Mouse (Mus musculus) layer of hippocampus, postnatal 14 days (tissue): ENCODE measurements around the gene Ak1. TPM values are rescaled to one million over a fixed set of nuclear protein-coding genes. Genes with fewer than 3 reads are reported as not detected.
A peak's percentile ranks its signal among the peaks of the same experiment; 100 is the strongest.

ENCODE experiments used
- DNase-seq, 2 experiments: peaks; one replicate each; pipeline ENCODE4 v3.0.0; 2021 to 2022; ENCODE audit warnings: low spot score in 2 of 2, mixed read lengths in 1 of 2
- total RNA-seq, 2 experiments: library from RNA; stranded (reverse); gene quantifications; 2 replicates each; pipeline ENCODE4 v1.2.3; 2021

The Ak1 gene
- total RNA-seq, 2 experiments from 2014 or later: 124 to 125 TPM

DNA sequence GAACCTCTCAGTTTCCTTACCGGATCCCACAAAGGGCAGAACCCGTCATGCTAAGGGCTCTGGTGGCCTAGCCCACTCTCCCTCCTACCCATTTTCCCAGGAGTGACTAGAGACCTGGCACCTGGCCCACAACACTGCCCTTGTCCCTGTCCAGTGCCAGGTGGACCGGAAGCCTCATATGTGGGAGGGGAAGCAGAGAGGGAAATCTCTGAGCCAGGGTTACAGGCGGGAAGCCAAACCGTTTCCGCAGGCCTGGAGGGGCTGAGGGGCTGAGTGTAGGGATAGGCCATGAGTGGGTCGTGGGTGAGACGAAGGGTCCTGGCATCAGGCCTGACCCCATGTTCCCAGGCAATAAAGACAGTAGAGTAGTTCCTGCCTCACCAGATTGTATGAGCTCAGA lies 23.1 kb upstream of the Ak1 start:
- DNase-seq: no peak

DNA sequence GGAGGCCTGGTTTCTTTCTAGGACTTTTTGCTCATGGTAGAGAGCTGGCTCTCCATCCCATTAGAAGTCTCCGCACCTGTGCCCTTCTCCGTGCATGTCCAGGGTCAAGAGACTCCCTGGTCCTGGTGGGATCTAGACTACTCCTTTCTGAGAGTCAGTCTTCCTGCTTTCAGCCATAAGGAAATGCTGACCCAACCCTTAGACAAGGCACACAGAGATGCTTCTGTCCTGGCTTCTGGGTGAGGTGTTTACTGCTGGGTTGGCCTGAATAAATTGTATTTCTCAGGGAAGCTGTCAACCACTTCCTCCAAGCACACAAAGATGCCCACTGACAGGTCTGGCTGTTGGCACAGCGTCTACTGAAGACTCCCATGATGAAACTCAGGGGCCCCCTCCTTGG lies 22.1 kb upstream of the Ak1 start, which contains the start of gene St6galnac6:
TSS of gene St6galnac6 (plus strand) at position 301 of the 400 bp plus-strand sequence.
- no peak for DNase-seq

- no peak for DNase-seq
These were observed 20.0 kb upstream of the Ak1 start for GRCm38 (mm10) chr2:32601417-32602065.

- peak; percentile 88 to 94 for DNase-seq
These were observed 18.9 kb upstream of the Ak1 start for GRCm38 (mm10) chr2:32602600-32603054.

- DNase-seq: no peak
These were observed 16.9 kb upstream of the Ak1 start for GRCm38 (mm10) chr2:32604631-32605030.

DNA sequence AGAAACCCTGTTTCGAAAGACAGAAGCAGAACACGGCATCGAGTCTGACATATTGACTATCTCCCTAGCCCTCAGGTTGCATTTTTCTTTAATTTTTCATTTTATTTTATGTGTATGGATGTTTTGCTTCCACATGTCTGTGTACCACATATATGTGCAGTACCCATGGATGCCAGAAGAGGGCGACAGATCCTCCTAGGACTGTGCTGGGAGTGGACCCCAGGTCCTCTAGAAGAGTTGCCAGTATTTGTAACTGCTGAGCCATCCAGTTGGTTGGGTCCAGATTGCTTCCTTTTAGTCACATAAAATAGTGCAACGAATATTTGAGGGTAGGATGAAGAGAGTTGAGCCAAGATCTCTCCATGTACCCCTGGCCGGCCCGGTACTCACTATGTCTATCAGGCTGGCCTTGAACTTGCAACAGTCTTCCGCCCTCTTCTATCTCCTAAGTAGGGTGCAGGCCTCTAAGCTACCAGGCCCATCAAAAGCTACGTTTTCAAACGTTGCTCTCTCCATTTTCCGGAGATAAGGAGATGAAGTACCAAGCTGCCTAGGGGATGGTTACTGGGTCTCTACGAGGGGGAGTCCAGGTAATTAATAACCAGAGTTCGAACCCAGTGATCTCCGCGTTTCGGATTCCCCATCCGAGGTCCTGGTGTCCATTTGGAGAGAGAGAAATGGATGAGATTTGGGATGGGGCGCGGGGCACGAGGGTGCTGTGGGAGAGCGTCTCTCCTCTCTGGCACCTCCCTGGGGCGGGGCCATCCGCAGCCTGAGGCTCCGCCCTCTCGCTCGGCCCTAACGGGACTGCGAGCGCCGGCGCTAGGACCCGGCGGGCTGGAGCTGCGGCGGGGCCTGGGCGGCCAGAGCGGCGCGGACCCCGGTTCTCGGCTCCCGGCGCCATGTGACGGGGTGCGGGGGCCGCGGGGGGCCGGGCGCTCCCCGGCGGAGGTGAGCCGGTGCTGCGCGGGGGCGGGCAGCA lies 15.1 kb upstream of the Ak1 start:
- DNase-seq: peak; percentile 75 to 82

DNA sequence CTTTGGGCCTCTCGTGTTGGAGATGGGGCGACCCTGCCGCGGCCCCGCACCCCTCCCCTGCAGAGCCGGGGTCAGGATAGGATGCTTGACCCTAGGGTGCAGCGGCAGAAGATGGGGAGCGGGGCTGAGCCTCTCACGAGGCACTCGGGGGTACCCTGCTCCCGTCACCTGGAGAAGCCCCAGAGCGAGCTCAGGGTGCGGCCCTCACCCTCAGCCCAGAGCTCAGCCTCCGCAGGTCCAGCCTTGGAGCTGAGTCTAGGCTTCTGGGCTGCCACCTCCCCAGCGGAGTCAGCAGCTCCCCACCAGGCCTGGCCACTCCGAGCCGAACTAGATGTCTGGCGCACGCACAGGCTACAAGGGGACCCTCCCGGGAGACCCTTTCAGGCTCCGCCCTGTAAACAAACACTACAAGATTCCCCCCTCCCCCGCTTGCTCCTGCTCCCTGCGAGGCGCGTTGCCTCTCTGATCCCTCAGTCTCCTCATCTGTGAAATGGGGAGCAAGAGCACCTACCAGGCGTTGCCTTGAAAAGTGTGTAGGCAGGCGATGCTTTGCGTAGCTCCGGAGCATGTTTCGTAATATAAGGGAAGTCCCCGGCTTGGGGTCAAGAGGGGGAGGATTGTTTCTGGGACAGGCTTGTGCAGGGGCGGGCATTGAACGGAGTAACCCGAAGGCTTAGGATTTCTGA lies 14.2 kb upstream of the Ak1 start:
- DNase-seq: no peak

DNA sequence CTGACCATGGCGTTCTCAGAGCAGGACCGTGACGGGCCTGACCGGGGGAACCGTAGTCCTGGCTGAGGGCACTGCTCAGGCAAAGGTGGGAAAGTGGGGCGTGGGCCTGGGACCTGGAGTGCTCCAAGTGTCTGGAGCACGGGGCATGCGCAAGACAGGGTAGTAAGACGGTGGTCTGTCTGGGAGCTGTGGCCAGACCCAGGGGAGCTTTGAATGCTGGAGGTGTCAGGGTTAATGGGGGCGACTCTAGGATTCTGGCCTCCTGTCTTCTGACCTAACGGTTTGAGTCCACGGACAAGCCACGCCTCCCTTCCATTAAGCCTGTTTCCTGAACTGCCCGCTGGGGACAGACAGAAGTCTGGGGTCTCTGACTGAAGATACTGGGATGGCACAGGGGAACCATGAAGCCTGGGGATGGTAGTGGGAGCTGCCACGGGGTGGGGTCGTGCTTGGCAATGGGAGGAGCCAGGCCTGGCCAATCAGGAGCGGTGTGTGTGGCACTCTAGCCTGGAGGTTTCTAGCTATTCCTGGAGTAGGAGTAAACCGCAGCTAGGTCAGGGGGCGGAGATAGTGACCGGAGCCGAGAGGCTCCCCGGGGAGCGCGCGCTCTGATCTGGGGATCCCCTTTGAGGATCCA lies 13.3 kb upstream of the Ak1 start:
- DNase-seq: no peak

- DNase-seq: no peak
These were observed 12.7 kb upstream of the Ak1 start for GRCm38 (mm10) chr2:32608778-32609435.

DNA sequence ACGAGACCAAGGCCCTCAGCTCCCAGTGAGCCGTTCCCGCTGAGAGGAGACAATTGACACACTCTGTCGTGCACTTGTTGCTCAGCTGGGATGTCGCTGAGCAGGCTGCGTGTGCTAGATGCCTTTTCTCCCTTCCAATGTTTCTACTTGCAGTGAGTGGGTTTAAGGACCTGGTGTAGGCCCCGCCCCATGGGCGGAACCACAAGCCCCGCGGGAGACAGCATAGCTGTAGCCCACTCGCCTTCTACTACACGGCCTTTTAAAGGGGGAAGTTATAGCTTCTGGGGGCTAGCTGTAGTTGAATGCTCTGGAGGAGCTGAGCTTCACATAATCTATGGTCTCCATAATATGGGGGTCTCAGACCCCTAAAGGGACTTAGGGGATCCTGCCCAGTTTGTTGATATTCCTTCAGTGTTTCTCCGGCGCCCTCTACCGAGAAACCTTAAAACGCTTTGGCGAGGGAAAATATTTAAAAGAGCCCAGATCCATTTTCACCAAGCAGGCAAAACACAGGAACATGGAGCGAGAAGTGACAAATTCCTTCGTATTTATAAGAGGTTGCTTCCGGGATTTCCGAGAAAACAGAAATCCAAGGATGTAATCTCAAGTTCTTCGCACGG lies 10.8 kb upstream of the Ak1 start:
- no peak for DNase-seq

GRCm38 (mm10) chr2:32612274-32612673 lies 9.3 kb upstream of the Ak1 start:
- no peak for DNase-seq

GRCm38 (mm10) chr2:32617109-32617508 lies 4.4 kb upstream of the Ak1 start:
- no peak for DNase-seq

GRCm38 (mm10) chr2:32617601-32618000 lies 4.0 kb upstream of the Ak1 start:
- DNase-seq: no peak

DNA sequence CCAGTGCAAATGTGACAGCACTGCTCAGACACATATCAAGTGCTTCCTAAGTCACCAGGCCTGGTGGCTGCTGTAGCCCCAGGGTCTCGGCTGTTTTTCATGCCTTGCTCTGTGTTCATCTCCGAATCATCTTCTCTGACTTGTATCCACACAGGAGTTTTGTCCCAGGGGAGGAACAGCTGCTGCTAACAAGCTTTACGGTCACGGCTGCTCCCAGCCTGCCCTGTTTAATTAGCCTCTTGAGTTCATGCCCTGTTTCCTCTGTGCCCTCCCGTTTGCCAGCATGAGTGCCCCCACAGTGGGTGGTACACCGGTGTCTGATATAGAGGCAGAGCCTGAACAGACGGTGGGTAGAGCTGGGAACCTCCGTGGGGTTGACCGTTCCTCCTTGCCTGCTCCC lies 3.5 kb upstream of the Ak1 start:
- DNase-seq: no peak

GRCm38 (mm10) chr2:32620682-32621516 lies 659 bp upstream of the Ak1 start:
- DNase-seq: no peak

DNA sequence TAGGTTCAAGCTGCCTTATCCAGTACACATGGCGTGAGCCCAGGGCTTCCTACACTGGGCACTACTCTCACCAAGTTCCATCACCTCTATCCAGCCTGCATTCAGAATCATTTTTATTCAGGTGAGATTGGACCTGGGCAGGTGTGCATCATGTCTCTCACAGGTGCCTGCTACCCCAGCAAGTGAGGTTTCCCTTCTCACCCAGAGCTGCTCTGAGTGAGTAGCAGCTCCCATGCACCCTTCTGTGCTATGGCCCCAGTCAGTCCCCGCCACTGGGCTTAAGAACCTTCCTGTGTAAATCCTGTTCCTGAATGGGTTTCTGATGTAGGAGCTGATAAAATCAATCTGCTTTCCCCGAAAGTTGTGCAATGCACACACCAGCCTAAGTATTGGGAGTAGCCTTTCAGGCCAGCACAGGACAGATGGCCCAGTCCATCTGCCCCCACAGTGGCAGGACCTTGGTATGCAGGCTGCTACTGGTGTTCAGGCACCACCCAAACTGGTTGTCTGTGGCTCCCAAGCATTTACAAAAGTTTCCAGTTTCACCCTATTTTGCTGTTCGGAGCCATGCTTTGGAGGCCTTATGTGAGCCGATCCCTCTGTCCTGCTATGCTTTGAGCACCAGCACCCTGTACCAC lies 2.7 kb downstream of the Ak1 start:
- no peak for DNase-seq

GRCm38 (mm10) chr2:32625212-32625872 lies 3.8 kb downstream of the Ak1 start:
- peak; percentile 80 to 87 for DNase-seq
